Mouse (Mus musculus): Measurements from ENCODE around the gene Pih1d2. TPM values are rescaled to one million over a fixed set of nuclear protein-coding genes. Genes with fewer than 3 reads are reported as not detected.

The Pih1d2 gene
- polyA plus RNA-seq, 1 experiment from 2014 or later, result 5.6 TPM

Other genes starting within 250 kb of the Pih1d2 start
- 0.63 and 0.88 TPM in 2 replicates for gene Plet1, start 122.8 kb upstream of the Pih1d2 start, polyA plus RNA-seq (2015; fragmentation: Nextera tagmentation; extraction: Ambion mirVana)
- 106 and 111 TPM in 2 replicates for gene Pts, start 88.6 kb upstream of the Pih1d2 start, polyA plus RNA-seq (2015; fragmentation: Nextera tagmentation; extraction: Ambion mirVana)
- gene Il18, start 62.5 kb upstream of the Pih1d2 start, polyA plus RNA-seq (2015; fragmentation: Nextera tagmentation; extraction: Ambion mirVana), result 19.3 and 19.6 TPM in 2 replicates
- 0.31 and 0.45 TPM in 2 replicates for gene Bco2, start 62.1 kb upstream of the Pih1d2 start, polyA plus RNA-seq (2015; fragmentation: Nextera tagmentation; extraction: Ambion mirVana)
- 0.18 and 0.26 TPM in 2 replicates for gene Tex12, start 56.0 kb upstream of the Pih1d2 start, polyA plus RNA-seq (2015; fragmentation: Nextera tagmentation; extraction: Ambion mirVana)
- 232 and 244 TPM in 2 replicates for gene Sdhd, start 13.5 kb upstream of the Pih1d2 start, polyA plus RNA-seq (2015; fragmentation: Nextera tagmentation; extraction: Ambion mirVana)
- 322 and 333 TPM in 2 replicates for gene Timm8b, start 13.4 kb upstream of the Pih1d2 start, polyA plus RNA-seq (2015; fragmentation: Nextera tagmentation; extraction: Ambion mirVana)
- 20.0 and 20.3 TPM in 2 replicates for gene Nkapd1, start 143 bp downstream of the Pih1d2 start, polyA plus RNA-seq (2015; fragmentation: Nextera tagmentation; extraction: Ambion mirVana)
- gene Dlat, start 42.5 kb downstream of the Pih1d2 start, polyA plus RNA-seq (2015; fragmentation: Nextera tagmentation; extraction: Ambion mirVana), result 43.9 and 51.9 TPM in 2 replicates
- 33.0 and 37.9 TPM in 2 replicates for gene Dixdc1, start 122.2 kb downstream of the Pih1d2 start, polyA plus RNA-seq (2015; fragmentation: Nextera tagmentation; extraction: Ambion mirVana)
- 1.5 and 2.3 TPM in 2 replicates for gene 2310030G06Rik, start 129.2 kb downstream of the Pih1d2 start, polyA plus RNA-seq (2015; fragmentation: Nextera tagmentation; extraction: Ambion mirVana)
- 10.7 and 11.8 TPM in 2 replicates for gene Cryab, start 134.0 kb downstream of the Pih1d2 start, polyA plus RNA-seq (2015; fragmentation: Nextera tagmentation; extraction: Ambion mirVana)
- gene Hspb2, start 135.0 kb downstream of the Pih1d2 start, polyA plus RNA-seq (2015; fragmentation: Nextera tagmentation; extraction: Ambion mirVana), result 0.87 and 1.1 TPM in 2 replicates
- 12.0 and 12.3 TPM in 2 replicates for gene Fdxacb1, start 150.9 kb downstream of the Pih1d2 start, polyA plus RNA-seq (2015; fragmentation: Nextera tagmentation; extraction: Ambion mirVana)
- gene Alg9, start 157.7 kb downstream of the Pih1d2 start, polyA plus RNA-seq (2015; fragmentation: Nextera tagmentation; extraction: Ambion mirVana), result 60.3 and 63.1 TPM in 2 replicates
- gene 1110032A03Rik, start 158.2 kb downstream of the Pih1d2 start, polyA plus RNA-seq (2015; fragmentation: Nextera tagmentation; extraction: Ambion mirVana), result 52.3 TPM in 2 replicates
- gene Ppp2r1b, start 228.0 kb downstream of the Pih1d2 start, polyA plus RNA-seq (2015; fragmentation: Nextera tagmentation; extraction: Ambion mirVana), result 41.6 and 42.5 TPM in 2 replicates